9 mouse cellular contexts compared by ENCODE assay signal in the genomic region with DNA sequence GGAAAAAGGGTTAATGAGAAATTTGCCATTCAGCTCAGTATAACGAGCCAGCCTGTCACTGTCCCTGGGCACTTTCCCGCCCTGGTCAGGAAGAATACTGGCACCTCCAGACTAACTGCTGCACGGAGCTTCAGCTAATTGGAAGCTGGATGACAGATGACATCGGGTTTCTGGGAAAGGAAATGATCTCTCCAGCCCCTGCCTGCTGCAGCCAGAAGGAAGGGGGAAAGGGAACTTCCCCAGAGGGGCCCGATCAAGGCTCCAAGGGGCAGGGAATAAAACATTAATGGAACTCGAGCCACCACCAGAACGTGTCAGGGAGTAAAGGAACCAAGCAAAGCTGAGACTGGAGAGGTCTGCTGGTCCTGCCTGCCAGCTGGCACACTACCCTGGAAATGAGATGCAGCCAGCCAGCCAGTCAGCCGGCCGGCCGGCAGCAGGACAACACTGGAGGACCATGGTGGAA.
A peak's percentile ranks its signal among the peaks of the same experiment; 100 is the strongest.
DNase-seq lines count a peak whose midpoint lies in the region; ATAC-seq and TF ChIP-seq lines count a peak whose summit lies in the region.
"Had no signal": no experiment of that assay in that cellular context is flagged by ENCODE, and none has a peak within 500 bp of the region (broad histone marks: within the 10 kb centered on the region; RNA-seq: fewer than 3 reads in every experiment).

No protein-coding gene starts in this region.

- no peak overlapping the region for H3K4me3 ChIP-seq in embryonic facial prominence, embryonic 13.5 days
- no peak overlapping the region for H3K4me3 ChIP-seq in heart, embryonic 11.5 days (ENCODE audit: low read depth, low read length)
- 0 out of 2 replicates have a peak overlapping the region, but pooled peaks have one; percentile 15 for H3K4me3 ChIP-seq in kidney, adult 2 months (ENCODE audit: insufficient read depth, low read depth, low read length)
- no peak overlapping the region for H3K4me3 ChIP-seq in lung, embryonic 14.5 days (ENCODE audit: low read depth, low read length)
- no peak overlapping the region for H3K4me3 ChIP-seq in stomach, embryonic 15.5 days (replicated peaks)

- H3K27ac ChIP-seq in embryonic facial prominence, embryonic 13.5 days, result peak overlapping the region; percentile 55
- H3K27ac ChIP-seq in heart, embryonic 11.5 days (ENCODE audit: low read depth, low read length), result 0 out of 2 replicates have a peak overlapping the region, but pooled peaks have one; percentile 15
- H3K27ac ChIP-seq in kidney, adult 2 months (ENCODE audit: insufficient read depth, low read depth, low read length), result no peak overlapping the region
- H3K27ac ChIP-seq in lung, embryonic 14.5 days (ENCODE audit: low read depth), result peak overlapping the region; percentile 61
- peak overlapping the region; percentile 52 for H3K27ac ChIP-seq in stomach, embryonic 15.5 days

- H3K9me3 ChIP-seq in embryonic facial prominence, embryonic 13.5 days, result no peaks in the 10 kb centered on the region
- H3K9me3 ChIP-seq in heart, embryonic 11.5 days (replicated peaks; ENCODE audit: control insufficient read depth, low read length), result no peaks in the 10 kb centered on the region
- no peaks in the 10 kb centered on the region for H3K9me3 ChIP-seq in lung, embryonic 14.5 days (ENCODE audit: low read depth, low read length)
- H3K9me3 ChIP-seq in stomach, embryonic 15.5 days, result no peaks in the 10 kb centered on the region
- H3K9me3 ChIP-seq: G1E had no signal

- H3K4me2 ChIP-seq in embryonic facial prominence, embryonic 13.5 days, result peak overlapping the region; percentile 32
- no peak overlapping the region for H3K4me2 ChIP-seq in heart, embryonic 11.5 days
- peak overlapping the region; percentile 36 for H3K4me2 ChIP-seq in lung, embryonic 14.5 days
- peak overlapping the region; percentile 8; the same call in 1 of the 2 replicates for H3K4me2 ChIP-seq in stomach, embryonic 15.5 days

- DNase-seq in ovary, postnatal 36 days (ENCODE audit: low spot score), result peak; percentile 38
- DNase-seq in ovary, adult 18-20 months (ENCODE audit: low spot score), result no peak
- DNase-seq in kidney, adult 2 months, result peak; percentile 63
- DNase-seq in lung, embryonic 14.5 days, result peak; percentile 70
- DNase-seq in urinary bladder, adult 2 months (ENCODE audit: low spot score), result no peak

- H3K9ac ChIP-seq in embryonic facial prominence, embryonic 13.5 days, result 0 out of 2 replicates have a peak overlapping the region, but pooled peaks have one; percentile 27
- 0 out of 2 replicates have a peak overlapping the region, but pooled peaks have one; percentile 5 for H3K9ac ChIP-seq in heart, embryonic 11.5 days (ENCODE audit: low read depth, low read length)
- no peak overlapping the region for H3K9ac ChIP-seq in lung, embryonic 14.5 days
- H3K9ac ChIP-seq in stomach, embryonic 15.5 days, result no peak overlapping the region

- WGBS in embryonic facial prominence, embryonic 13.5 days, result 17% methylated on average over 10 of the region's 10 CpGs
- 32% methylated on average over 10 of the region's 10 CpGs for WGBS in heart, embryonic 11.5 days (ENCODE audit: insufficient replicate concordance)
- 7% methylated on average over 10 of the region's 10 CpGs for WGBS in kidney, adult 2 months
- WGBS in lung, embryonic 14.5 days, result 21% methylated on average over 10 of the region's 10 CpGs
- 20% methylated on average over 10 of the region's 10 CpGs for WGBS in stomach, embryonic 15.5 days

- peaks cover 50% of the 10 kb centered on the region for H3K4me1 ChIP-seq in embryonic facial prominence, embryonic 13.5 days
- H3K4me1 ChIP-seq in heart, embryonic 11.5 days (ENCODE audit: control insufficient read depth, insufficient read depth, low read length), result peaks cover 13% of the 10 kb centered on the region
- peaks cover 4% of the 10 kb centered on the region; the same call in 1 of the 2 replicates for H3K4me1 ChIP-seq in kidney, adult 2 months (ENCODE audit: control insufficient read depth, insufficient read depth, low read length)
- H3K4me1 ChIP-seq in lung, embryonic 14.5 days (ENCODE audit: insufficient read depth), result peaks cover 17% of the 10 kb centered on the region; the same call in 1 of the 2 replicates
- peaks cover 19% of the 10 kb centered on the region for H3K4me1 ChIP-seq in stomach, embryonic 15.5 days

- ATAC-seq in embryonic facial prominence, embryonic 13.5 days (ENCODE audit: insufficient number of reproducible peaks, insufficient read depth, low FRiP score, low TSS enrichment, low read depth), result no peak
- no peak for ATAC-seq in heart, embryonic 11.5 days (replicated peaks; ENCODE audit: insufficient number of reproducible peaks, low FRiP score, low TSS enrichment)
- peak; percentile 65 for ATAC-seq in lung, embryonic 14.5 days (ENCODE audit: insufficient read depth)
- no peak; the same call in 1 of the 2 replicates for ATAC-seq in stomach, embryonic 15.5 days (ENCODE audit: insufficient read depth, low FRiP score, low read depth)

- H3K36me3 ChIP-seq in embryonic facial prominence, embryonic 13.5 days, result no peaks in the 10 kb centered on the region
- no peaks in the 10 kb centered on the region for H3K36me3 ChIP-seq in heart, embryonic 11.5 days (ENCODE audit: control insufficient read depth, insufficient read depth, low read length)
- no peaks in the 10 kb centered on the region for H3K36me3 ChIP-seq in kidney, adult 2 months (ENCODE audit: control insufficient read depth, insufficient read depth, low read length)
- no peaks in the 10 kb centered on the region for H3K36me3 ChIP-seq in lung, embryonic 14.5 days (ENCODE audit: insufficient read depth)
- no peaks in the 10 kb centered on the region for H3K36me3 ChIP-seq in stomach, embryonic 15.5 days
- H3K36me3 ChIP-seq: G1E had no signal

- TF ChIP-seq CTCF in kidney, adult 2 months (conservative IDR thresholded peaks at IDR 0.05; ENCODE audit: insufficient read depth, insufficient read length, low read depth, low read length), result no peak
- TF ChIP-seq CTCF in lung, embryonic 14.5 days (IDR thresholded peaks at IDR 0.05; ENCODE audit: low read depth), result no peak

- TF ChIP-seq POLR2A in kidney, adult 2 months (IDR thresholded peaks at IDR 0.05; ENCODE audit: low read depth, low read length), result no peak

- no peaks in the 10 kb centered on the region for H3K27me3 ChIP-seq in embryonic facial prominence, embryonic 13.5 days
- H3K27me3 ChIP-seq in heart, embryonic 11.5 days (ENCODE audit: control insufficient read depth, insufficient read depth, low read length), result no peaks in the 10 kb centered on the region
- H3K27me3 ChIP-seq in kidney, adult 2 months (replicated peaks; ENCODE audit: control insufficient read depth, insufficient read depth, low read length), result no peaks in the 10 kb centered on the region
- no peaks in the 10 kb centered on the region for H3K27me3 ChIP-seq in lung, embryonic 14.5 days (ENCODE audit: insufficient read depth, low read length)
- H3K27me3 ChIP-seq in stomach, embryonic 15.5 days (replicated peaks), result no peaks in the 10 kb centered on the region

Comparison
In these comparisons a context has a peak if more than half of its experiments do, and no peak if none do; other contexts are left out.
1. DNase-seq: peak in ovary, postnatal 36 days (single experiment), kidney, adult 2 months (single experiment) and lung, embryonic 14.5 days (single experiment); none in ovary, adult 18-20 months (single experiment) and urinary bladder, adult 2 months (single experiment).
2. H3K9ac ChIP-seq: peak in embryonic facial prominence, embryonic 13.5 days (single experiment) and heart, embryonic 11.5 days (single experiment); none in lung, embryonic 14.5 days (single experiment) and stomach, embryonic 15.5 days (single experiment).